Mouse (Mus musculus) gastrocnemius, adult 18-20 months (tissue): ENCODE results near the gene Tfb1m. TPM values are rescaled to one million over a fixed set of nuclear protein-coding genes. Genes with fewer than 3 reads are reported as not detected.

Experiments used
- DNase-seq: peaks from one replicate; pipeline ENCODE4 v3.0.0; 2021; ENCODE audit warnings: low spot score
- long read RNA-seq, 2 experiments: library from polyadenylated mRNA; stranded (forward); transcript quantifications; one replicate each; pipeline ENCODE4 v2.0.0; 2021
- total RNA-seq, 2 experiments: library from RNA; stranded (reverse); gene quantifications; 2 replicates each; pipeline ENCODE4 v1.2.3; 2021

Gene Tfb1m
- total RNA-seq: 10 to 100 TPM in 1 of 2 experiments, 1 to 10 TPM in 1; 9.7 to 10.2 TPM
- long read RNA-seq, experiment 1, partial matches to known transcripts: 0 of 4 reads
- long read RNA-seq, experiment 1, other reads (novel, unspliced or antisense): 1 of 4 reads
- long read RNA-seq, experiment 2, transcript Tfb1m-201 (7 exons, 1,402 nt): major isoform, 6 of 7 reads
- long read RNA-seq, experiment 2, partial matches to known transcripts: 1 of 7 reads
- long read RNA-seq, experiment 2, other reads (novel, unspliced or antisense): 0 of 7 reads

DNA sequence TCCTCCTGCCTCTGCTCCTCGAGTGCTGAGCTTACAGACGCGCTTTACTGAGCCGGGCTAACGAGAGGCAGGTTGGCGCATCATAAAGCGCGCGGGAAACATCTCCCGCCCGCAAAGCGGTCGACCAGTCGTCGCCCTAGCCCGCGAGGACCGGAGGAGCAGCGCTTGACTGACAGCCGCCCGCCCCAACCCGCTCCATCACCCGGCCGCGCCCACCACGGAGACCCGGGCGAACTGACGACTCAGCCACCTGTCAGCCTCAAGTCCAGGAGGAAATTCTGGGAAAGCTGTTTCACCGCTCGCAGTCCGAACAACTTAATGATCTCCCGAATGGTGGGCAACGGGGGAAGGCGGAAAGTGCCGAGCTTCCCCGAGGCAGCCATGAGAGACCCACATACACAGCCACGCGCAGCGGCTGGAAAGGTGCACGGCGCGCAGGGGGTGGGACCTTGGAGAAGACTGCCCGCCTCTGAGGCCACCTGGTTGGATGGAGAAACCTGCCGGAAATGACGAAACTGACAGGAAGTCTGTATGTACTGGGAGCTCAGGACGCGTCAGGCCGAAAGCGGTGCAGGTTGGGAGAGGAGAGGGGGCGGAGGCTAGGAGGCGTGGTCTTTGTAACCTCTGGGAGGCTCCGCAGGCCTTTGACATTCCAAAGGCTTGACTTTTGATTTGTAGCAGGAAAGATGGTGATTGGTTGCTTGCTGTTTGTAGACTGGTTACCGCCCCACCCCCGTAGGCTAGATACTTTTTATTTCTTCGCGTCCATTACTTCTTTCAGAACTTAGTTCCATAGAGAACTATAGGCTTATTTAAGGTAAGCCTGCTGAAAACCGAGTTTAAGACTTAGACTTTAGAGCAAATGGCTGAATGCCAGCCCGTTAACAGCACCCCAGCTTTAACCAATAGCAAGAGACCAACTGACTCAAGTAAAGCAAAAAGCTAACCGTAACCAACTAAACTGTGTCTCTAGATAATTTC lies at the start of gene Tfb1m:
Gene Tfb1m (minus strand): TSS at position 451 of the 981 bp plus-strand sequence.
- peak; percentile 99 for DNase-seq

DNA sequence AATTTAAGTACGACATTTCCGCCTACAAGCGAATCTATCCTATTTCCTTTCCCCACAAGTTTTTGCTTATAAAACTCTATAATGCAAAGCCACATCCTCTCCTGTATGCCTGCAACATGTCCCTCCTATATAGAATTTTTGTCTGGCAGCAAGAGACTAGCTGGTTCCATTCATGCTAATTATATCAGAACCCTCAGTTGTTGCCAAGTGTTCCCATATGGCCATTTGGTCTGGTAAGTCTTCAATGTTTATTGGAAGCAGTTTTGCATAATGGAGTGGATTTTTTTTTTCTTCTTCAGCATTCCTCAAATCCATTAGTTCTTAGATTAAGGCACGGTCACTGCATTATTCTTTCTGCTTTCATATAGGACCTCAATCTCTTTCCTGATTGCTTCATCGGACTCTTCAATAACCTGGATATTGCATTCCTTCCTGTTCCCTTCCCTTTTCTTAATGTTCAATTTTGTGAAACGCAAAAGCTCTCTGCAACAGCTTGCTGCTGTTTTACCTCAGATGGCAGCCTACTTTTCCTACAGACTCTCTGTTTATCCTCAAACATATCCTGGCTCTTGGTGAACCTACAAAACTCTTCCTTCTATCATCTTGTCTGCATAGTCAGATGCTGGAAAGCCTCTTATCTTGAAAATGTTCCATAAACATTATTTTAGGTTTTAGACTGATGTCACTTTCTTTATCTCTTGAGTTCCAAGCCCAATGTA lies 45.5 kb upstream of the Tfb1m start:
- no peak for DNase-seq

DNA sequence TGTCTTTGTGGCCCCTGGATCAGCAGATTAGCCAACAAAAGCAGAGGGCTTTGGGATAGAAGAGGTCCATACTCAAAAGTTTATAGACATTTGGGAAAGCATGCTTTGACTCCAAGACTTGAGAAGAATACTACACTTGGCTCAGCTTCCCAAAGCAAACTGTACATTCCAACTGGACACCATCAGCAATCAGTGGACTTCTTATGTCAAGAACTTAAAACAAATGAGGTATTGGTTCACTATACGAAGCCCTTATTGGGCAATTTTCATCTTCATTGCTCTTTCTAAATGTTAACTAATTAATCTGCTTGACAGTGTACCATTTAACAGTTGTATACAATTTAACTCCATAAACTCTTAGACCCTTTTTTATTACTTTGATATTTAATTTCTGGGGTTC lies 40.8 kb upstream of the Tfb1m start:
- DNase-seq: no peak

DNA sequence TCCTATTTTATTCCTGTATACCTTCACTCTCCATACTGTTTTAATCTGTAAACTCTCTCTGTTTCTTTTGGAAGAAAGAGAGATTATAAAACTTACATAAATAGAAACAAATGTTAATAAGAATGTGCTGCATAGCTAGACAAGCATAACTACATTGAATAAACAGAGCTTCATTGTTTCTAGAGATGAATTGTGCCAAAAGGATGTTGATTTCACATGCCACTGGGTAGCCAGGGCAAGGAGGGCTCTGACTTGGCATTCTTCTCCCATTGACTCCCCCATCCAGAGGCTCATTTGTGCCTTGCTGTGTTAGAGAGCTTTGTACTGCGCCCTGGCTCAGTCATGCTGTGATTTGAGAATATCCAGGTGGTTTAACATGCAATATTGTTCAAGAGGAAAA lies 40.3 kb upstream of the Tfb1m start:
- DNase-seq: no peak

DNA sequence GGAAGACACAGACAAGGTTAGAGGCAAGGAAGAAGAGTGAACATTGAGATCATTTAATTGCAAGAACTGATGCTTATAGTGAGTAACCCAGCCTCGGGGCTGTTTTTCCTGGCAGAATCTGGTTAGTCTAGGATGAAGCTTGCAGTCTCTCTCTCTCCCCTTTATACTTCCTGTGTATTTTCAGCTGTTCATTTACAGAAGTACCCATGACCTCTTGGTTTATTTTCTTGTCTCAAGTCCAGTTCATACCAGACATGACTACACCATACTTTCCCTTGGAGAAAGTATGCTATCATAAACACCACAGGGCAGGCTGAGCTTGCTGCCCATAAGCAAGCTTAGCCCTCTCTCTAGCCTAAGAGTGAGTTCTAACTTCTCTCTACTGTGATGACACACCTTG lies 39.5 kb upstream of the Tfb1m start:
- no peak for DNase-seq

DNA sequence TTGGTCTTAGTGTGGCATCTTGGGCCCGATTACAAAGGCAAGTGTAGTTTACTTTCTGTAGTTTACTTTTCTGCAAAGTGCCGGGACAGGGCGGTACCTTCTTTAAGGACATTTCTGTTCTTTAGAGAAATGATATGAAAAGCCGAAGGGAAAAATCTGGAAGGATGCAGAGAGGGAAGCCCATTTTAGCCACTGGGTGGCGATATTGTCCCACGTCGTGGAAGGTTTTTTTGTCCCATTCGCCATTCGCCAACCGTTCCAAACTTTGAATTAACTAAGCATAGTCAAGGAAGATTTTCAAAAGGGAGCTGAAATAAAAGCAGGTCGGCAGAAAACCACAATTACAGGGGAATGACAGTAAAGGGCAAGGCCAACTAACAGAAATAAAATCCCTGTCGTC lies 13.3 kb upstream of the Tfb1m start:
- DNase-seq: peak; percentile 67

DNA sequence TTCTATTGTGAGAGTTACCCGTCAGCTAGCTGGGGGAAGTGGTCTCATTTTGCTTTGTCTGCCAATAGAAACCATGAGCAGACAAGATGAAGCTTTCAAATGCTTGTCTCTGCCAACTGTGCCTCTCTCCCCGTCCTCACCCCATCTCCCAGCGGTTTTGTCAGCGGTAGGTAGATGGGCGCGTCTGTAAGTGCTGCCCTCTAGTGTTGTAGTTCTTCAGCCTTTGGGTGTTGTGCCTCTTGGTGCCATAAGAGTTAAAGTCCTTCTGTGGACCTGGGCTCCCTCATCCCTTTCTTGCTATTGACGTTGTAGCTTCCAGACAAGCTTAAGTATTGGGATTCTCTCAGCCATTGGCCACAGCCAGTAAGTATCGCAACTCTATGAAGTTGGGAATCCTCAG lies 4.8 kb upstream of the Tfb1m start:
- DNase-seq: no peak

DNA sequence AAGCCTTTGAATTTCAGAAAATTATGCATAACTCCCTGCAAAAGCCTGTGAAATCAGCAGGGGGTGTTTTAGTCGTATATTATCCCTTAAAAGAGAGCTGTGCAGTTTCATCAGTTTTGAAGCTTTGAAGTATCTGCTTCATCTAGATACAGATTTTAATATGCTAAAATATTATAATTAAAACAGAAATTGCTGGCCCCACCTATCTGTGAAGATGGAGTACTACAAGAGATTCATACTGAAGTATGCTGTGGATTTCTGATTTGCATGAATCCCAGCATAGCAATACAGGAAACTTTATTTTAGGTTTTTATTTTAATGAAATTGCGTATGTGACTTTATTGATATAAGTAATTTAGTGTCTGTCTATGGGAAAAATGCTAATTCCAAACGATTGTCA lies 3.0 kb upstream of the Tfb1m start:
- DNase-seq: no peak

DNA sequence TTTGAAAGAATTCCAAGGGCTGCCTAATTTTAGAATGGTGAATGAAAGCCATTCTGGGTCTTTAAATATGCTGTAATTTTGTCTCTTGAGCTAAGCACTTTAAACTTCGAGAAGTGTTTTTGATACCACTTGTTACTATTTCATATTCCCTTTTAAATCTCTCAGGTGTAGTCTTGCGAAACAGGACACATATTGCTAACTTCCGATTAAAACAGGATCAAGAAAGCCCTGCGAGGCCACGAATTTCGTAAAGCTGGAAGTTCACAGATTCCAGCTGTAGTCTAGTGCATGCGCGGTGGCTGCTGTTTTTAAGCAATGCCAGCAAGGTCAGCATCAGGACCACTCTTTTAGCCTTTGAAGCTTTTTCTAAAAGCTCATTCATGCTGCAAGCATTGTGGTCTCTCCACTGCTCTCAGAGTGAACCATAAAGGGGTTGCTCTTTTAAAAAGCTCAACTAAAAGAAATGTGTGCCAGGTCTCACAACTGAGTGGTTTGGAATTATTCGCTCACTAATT lies 832 bp upstream of the Tfb1m start:
- DNase-seq: no peak

DNA sequence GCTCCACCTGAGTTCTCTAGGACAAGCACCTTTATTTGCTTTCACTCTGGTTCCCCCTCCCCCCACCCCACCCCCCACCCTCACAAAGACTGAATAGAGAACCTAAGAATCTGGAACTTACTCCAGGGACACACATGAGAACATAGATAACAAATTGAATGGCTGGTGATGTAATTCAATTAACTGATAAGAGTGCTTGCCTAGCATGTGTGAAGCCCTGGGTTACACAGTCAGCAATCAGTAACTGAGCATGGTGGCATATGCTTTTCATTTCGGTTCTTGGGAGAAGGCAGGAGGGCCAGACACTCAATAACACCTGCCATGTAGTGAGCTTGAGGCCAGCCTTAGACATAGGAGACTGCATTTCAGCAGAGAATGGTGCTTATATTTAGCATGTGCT lies 1.3 kb downstream of the Tfb1m start:
- DNase-seq: no peak

DNA sequence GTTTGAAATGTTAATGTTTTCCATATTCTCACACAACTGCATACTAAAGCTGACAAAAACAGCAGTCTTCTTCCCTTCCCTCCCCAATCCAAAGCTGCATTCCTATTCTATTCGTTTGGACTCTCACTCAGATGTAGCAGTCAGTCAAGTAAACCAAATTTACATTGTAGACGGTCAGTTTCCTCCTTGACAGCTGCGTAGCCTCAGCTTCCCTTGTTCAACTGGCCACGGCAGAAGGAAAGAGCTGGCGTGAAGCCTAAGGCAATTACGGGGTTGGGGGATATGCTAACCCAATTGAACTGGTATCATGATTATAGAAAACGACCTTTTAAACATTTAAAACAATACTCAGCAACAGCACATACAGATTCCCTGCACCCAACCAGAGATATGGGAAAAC lies 9.9 kb downstream of the Tfb1m start:
- no peak for DNase-seq

DNA sequence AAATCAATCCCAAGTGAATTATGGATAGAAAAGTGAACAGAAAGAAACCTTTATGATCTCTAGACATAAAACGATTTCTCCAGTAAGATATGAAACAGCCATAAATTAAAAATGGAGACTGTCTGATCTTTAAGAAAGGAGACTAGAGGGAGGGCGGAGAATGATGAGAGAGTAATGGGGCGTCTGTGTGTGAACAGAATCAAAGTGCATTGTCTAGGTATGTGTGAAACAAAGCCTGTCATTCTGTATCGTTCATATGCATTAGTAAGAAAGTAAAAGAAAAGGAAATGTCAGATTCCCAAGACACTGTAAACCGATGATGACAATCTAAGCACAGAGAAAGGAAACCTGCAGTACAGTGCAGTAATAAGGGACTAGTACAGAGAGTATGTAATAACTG lies 16.5 kb downstream of the Tfb1m start:
- DNase-seq: no peak

DNA sequence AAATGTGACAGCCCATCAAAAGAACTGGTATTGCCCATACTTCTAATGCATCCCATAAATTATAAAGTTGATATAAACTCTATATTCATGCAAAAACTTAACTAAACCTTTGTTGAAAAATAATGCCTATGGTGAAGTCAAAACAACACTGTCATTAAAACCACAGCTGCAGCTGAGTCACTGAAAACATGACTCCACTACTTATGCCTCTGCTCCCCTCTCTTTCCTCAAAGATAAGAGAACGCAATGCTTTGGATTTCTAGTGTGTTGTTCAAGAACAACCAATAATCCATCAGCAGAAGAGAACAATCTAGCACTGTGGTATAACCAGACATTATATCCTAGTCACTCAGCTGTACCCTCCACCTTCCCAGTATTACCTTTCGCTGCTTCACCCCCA lies 17.3 kb downstream of the Tfb1m start:
- no peak for DNase-seq

DNA sequence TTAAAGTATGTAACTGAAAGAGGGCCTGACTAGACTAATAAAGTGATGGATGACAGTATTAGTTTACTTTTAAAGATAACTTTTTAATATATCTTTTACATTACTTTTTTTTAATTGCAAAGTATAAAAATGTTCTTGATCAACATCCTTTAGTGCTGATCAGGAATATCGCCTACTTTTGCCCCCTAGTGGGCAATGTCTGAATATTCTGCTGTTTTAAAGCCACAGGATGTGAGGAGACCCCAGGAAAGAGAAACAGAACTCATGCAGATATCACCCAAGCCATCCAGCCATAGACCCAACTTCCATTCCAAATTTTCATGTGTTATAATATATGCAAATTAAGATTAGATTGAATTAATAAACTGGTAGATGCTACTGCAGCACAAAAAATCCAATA lies 24.2 kb downstream of the Tfb1m start:
- no peak for DNase-seq

DNA sequence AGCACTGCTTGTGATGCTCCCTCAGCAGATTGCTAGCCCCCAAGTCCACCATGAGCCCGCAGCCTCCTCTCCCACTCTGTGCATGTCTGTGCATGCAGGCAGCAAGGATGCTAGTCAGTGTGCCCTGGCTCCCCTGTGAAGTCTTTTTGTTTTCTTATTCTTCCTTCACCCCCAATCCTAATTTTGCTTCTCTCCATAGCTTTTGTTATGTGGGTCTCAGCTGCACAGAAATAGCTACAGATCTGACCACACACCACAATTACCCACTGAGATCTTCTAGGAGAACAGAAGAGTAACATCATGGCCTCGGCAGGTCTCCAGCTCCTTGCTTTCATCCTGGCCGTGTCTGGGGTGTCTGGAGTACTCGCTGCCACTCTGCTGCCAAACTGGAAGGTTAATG lies 25.3 kb downstream of the Tfb1m start, which contains the start of gene Cldn20:
Gene Cldn20 (plus strand): TSS at position 301 of the 400 bp plus-strand sequence.
- no peak for DNase-seq

DNA sequence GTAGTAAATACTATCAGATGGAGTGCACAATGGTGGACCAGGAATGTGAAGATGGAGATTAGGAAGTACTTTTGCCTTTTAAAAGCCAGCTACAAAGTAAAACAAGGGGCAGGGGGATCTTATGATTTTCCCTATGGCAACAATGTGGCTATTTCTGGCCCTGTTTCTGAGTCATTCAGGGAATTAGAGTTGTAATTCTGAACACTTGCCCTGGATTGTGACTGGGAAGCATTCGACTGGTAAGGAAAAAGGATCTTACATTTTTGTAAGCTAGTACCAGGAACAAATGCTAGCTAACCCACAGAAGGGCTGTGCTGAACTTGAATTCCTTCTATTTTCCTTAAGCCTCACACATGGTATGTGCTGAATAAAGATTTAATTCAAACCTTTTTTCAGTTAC lies 25.9 kb downstream of the Tfb1m start:
- DNase-seq: no peak

DNA sequence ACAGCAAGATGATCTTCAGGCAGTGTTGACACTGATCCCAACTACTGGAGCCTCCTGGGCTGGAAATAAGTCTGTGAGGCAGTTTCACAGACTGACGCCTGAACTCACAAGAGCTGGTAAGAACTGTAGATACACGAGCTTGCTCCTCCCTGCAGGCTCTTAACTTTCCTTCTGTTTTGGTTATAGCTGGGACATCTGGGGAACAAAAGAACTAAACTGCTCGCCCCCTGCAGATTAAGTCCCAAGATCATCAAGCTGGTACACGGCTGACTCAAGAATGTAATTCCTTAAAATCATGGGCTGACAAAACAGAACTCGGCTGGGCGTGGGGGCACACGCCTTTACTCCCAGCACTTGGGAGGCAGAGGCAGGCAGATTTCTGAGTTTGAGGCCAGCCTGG lies 27.0 kb downstream of the Tfb1m start:
- no peak for DNase-seq

DNA sequence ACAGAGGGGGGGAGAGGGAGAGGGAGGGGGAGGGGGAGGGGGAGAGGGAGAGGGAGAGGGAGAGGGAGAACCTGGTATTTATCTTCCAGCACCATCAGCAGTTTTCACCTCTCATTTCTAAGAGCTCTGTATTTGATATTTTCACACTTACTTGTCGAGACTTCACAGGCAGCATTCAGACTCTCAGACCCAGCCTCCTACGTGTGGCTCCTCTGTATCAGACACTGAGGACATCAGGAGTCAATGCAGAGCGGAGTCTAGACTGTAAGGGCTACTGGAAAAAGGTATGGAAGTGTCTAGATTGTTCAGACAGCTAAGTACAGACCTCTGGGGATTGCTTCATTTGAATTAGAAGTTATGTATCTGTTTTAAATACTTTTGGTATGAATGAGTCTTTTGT lies 28.1 kb downstream of the Tfb1m start:
- DNase-seq: no peak

DNA sequence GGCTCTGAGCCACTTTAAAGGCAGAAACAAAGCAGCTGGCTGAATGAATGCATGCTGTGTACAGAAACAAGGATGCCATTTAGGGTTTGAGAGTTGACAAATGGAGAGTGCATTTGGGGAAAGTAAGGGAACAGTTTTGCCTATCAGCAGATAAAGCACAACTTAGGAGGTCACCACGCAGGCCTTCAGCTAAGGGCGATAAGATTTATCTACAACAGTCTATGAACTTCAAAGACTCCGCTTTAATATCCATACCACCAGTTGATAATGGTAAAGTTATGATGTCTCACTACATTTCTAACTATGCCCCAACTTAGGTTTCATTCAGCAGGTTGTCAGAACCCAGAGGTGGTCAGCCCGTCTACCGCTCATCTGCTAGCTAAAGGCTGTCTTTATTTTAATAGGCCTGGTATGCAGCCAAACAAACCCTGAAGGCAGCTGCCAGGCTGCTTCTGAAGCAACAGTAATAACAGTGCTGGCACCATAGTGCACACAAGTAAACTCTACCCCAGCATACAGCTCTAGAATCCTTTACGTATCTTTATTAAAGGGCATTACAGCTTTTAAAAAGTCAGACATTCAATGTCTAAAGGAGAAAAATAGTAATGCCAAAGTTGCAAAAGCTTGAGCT lies 29.6 kb downstream of the Tfb1m start:
- no peak for DNase-seq

DNA sequence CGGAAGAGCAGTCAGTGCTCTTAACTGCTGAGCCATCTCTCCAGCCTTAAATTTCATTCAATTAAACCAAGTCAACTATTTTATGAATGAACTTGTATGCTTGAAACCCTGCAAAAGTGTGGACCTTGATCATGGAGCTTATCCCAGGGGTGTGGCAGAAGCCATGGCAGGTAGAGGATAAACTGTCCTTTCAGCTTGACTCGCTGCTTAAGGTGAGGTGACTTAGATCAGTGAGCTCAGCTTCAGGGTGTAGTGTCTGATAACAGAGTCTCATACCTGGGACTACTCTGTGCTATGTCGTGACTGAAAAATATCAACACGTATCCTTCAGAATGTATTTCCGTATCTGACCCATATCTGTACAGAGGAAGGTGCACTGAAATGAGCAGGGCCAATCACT lies 37.2 kb downstream of the Tfb1m start:
- no peak for DNase-seq

DNA sequence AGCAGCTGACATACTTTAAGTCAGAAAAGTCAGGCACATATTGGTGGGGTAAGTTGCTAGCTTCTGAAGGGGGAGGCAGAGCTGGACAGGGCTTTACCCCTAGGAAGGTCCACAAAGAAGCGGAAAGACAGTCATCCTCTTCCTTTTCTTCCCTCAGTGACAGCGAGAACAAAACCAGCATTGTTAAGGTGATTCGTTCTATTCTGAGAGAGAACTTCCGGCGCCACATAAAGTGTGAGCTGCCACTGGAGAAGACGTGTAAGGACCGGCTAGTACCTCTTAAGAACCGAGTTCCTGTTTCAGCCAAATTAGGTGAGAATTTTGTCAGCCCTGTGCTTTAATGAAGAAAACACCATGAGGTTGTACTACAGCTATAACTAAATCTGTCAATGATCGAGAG lies 41.2 kb downstream of the Tfb1m start:
- DNase-seq: no peak
